Mouse (Mus musculus) liver, embryonic 14.5 days (tissue): ENCODE measurements around the gene Zar1l.
A peak's percentile ranks its signal among the peaks of the same experiment; 100 is the strongest.

Source experiments
- CTCF ChIP-seq: IDR thresholded peaks from 2 replicates; pipeline ENCODE4 v1.5.1; 2016; ENCODE audit warnings: antibody characterized with exemption, low read depth, control low read depth
- EP300 ChIP-seq: IDR thresholded peaks from 2 replicates; pipeline ENCODE4 v1.6.1; 2016; ENCODE audit warnings: antibody characterized with exemption, low read depth

- TF ChIP-seq CTCF (no peak), EP300 (peak; percentile 24; the same call in 1 of the 2 replicates)
These were observed 4.2 kb upstream of the Zar1l start, which contains the start of gene Brca2 for GRCm38 (mm10) chr5:150521937-150522866.
